Comparison of ENCODE assay signal across 17 mouse cellular contexts in the genomic region with DNA sequence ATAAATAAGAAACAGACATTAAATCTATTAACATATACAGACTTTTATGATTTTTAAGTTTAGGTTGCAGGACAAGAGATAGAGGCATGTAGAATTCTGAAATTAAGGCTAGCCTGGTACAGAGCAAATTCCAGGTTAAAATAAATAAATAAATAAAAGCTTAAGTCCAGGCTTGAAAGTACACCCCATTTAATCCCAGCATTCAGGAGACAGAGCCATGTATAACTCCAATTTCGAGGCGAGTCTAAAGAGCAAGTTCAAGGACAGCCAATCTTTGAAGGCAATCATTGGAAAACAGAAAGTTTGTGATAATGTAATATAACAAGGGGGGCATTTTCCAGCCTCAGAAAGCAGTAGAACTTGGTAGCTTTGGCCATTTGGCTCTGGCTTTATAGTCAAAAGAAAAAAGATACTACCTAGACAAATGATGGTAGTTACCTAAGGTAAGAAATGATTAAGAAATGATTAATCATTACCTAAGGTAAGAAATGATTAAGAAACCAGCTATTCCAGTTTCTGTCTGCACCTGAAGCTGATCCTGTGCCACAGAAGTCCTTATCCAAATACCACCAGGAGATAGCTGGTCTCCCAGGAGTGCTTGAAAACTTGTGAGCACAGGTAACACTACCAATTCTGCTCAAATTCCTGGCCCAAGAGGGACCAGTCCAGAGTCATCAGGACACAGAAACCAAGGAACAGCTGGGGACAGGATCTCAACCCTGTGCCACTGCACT.
DNase-seq lines count a peak whose midpoint lies in the region; ATAC-seq and TF ChIP-seq lines count a peak whose summit lies in the region.
"Had no signal": no experiment of that assay in that cellular context is flagged by ENCODE, and none has a peak within 500 bp of the region (broad histone marks: within the 10 kb centered on the region; RNA-seq: fewer than 3 reads in every experiment).

No protein-coding gene starts in this region.

- no peak for TF ChIP-seq EP300 in stomach, postnatal 0 days (optimal IDR thresholded peaks at IDR 0.05)

- H3K4me3 ChIP-seq in kidney, postnatal 0 days (replicated peaks; ENCODE audit: low read depth, low read length): no peak overlapping the region
- H3K4me3 ChIP-seq in intestine, embryonic 15.5 days (replicated peaks): no peak overlapping the region
- no peak overlapping the region for H3K4me3 ChIP-seq in intestine, postnatal 0 days (ENCODE audit: low read depth, low read length)
- no peak overlapping the region for H3K4me3 ChIP-seq in stomach, postnatal 0 days (ENCODE audit: low read depth, low read length)
- H3K4me3 ChIP-seq: embryonic facial prominence, embryonic 12.5 days; forebrain, embryonic 15.5 days; heart, embryonic 13.5 days had no signal

- no peaks in the 10 kb centered on the region for H3K27me3 ChIP-seq in kidney, postnatal 0 days (ENCODE audit: insufficient read depth, low read length)
- H3K27me3 ChIP-seq in intestine, embryonic 15.5 days (replicated peaks): no peaks in the 10 kb centered on the region
- H3K27me3 ChIP-seq in intestine, postnatal 0 days (replicated peaks; ENCODE audit: control insufficient read depth, insufficient read depth, low read length): no peaks in the 10 kb centered on the region
- H3K27me3 ChIP-seq in stomach, postnatal 0 days (ENCODE audit: control insufficient read depth, insufficient read depth, low read length): no peaks in the 10 kb centered on the region
- H3K27me3 ChIP-seq: embryonic facial prominence, embryonic 12.5 days; forebrain, embryonic 15.5 days; heart, embryonic 13.5 days had no signal

- no peaks in the 10 kb centered on the region for H3K4me1 ChIP-seq in kidney, postnatal 0 days (replicated peaks; ENCODE audit: insufficient read depth, low read length)
- no peaks in the 10 kb centered on the region for H3K4me1 ChIP-seq in intestine, embryonic 15.5 days (replicated peaks)
- no peaks in the 10 kb centered on the region for H3K4me1 ChIP-seq in intestine, postnatal 0 days (replicated peaks; ENCODE audit: control insufficient read depth, insufficient read depth, low read length)
- H3K4me1 ChIP-seq in stomach, postnatal 0 days (replicated peaks; ENCODE audit: control insufficient read depth, insufficient read depth): no peaks in the 10 kb centered on the region
- H3K4me1 ChIP-seq: embryonic facial prominence, embryonic 12.5 days; forebrain, embryonic 15.5 days; heart, embryonic 13.5 days had no signal

- no peak overlapping the region for H3K27ac ChIP-seq in kidney, postnatal 0 days
- peak overlapping the region; percentile 14; the same call in 1 of the 2 replicates for H3K27ac ChIP-seq in intestine, embryonic 15.5 days
- H3K27ac ChIP-seq in intestine, postnatal 0 days (ENCODE audit: low read depth, low read length): no peak overlapping the region
- H3K27ac ChIP-seq in stomach, postnatal 0 days (replicated peaks): no peak overlapping the region
- H3K27ac ChIP-seq: embryonic facial prominence, embryonic 12.5 days; forebrain, embryonic 15.5 days; heart, embryonic 13.5 days had no signal

- peak; percentile 1 for DNase-seq in kidney, postnatal 0 days (ENCODE audit: low spot score)
- no peak for DNase-seq in kidney, postnatal 10 days
- peak; percentile 15 for DNase-seq in stomach, postnatal 0 days (ENCODE audit: low spot score)
- DNase-seq in layer of hippocampus, adult 11-12 months (ENCODE audit: low spot score): no peak
- DNase-seq in adrenal gland, postnatal 25 days: no peak
- DNase-seq: adrenal gland, adult 2 months; adrenal gland, postnatal 36 days; cerebellum, adult 2 months; cerebellum, postnatal 14 days; gastrocnemius, postnatal 36 days; heart, adult 11 months; heart, postnatal 36 days had no signal

- H3K4me2 ChIP-seq in kidney, postnatal 0 days (ENCODE audit: low read length): no peak overlapping the region
- no peak overlapping the region for H3K4me2 ChIP-seq in intestine, embryonic 15.5 days (replicated peaks)
- no peak overlapping the region for H3K4me2 ChIP-seq in intestine, postnatal 0 days (replicated peaks; ENCODE audit: low read depth)
- H3K4me2 ChIP-seq in stomach, postnatal 0 days (replicated peaks; ENCODE audit: low read depth): no peak overlapping the region
- H3K4me2 ChIP-seq: embryonic facial prominence, embryonic 12.5 days; forebrain, embryonic 15.5 days; heart, embryonic 13.5 days had no signal

- no peaks in the 10 kb centered on the region for H3K9me3 ChIP-seq in kidney, postnatal 0 days (replicated peaks; ENCODE audit: low read length)
- H3K9me3 ChIP-seq in intestine, embryonic 15.5 days: no peaks in the 10 kb centered on the region
- H3K9me3 ChIP-seq in intestine, postnatal 0 days (ENCODE audit: control insufficient read depth): no peaks in the 10 kb centered on the region
- no peaks in the 10 kb centered on the region for H3K9me3 ChIP-seq in stomach, postnatal 0 days (ENCODE audit: control insufficient read depth, low read length)
- H3K9me3 ChIP-seq: embryonic facial prominence, embryonic 12.5 days; forebrain, embryonic 15.5 days; heart, embryonic 13.5 days had no signal

- WGBS in kidney, postnatal 0 days: 79% methylated on average over 2 of the region's 2 CpGs
- WGBS in intestine, embryonic 15.5 days: 52% methylated on average over 2 of the region's 2 CpGs
- WGBS in intestine, postnatal 0 days: 38% methylated on average over 2 of the region's 2 CpGs
- 57% methylated on average over 2 of the region's 2 CpGs for WGBS in stomach, postnatal 0 days

- ATAC-seq in kidney, postnatal 0 days (replicated peaks; ENCODE audit: low FRiP score, low read depth): no peak
- peak; percentile 97 for ATAC-seq in intestine, embryonic 15.5 days
- peak; percentile 69 for ATAC-seq in intestine, postnatal 0 days
- peak; percentile 80 for ATAC-seq in stomach, postnatal 0 days (ENCODE audit: low FRiP score, low TSS enrichment)
- ATAC-seq: forebrain, embryonic 15.5 days had no signal

- TF ChIP-seq CTCF in kidney, postnatal 0 days (IDR thresholded peaks at IDR 0.05; ENCODE audit: low read depth): no peak
- no peak for TF ChIP-seq CTCF in intestine, postnatal 0 days (IDR thresholded peaks at IDR 0.05; ENCODE audit: low read depth)
- TF ChIP-seq CTCF in stomach, postnatal 0 days (IDR thresholded peaks at IDR 0.05; ENCODE audit: low read depth): no peak

- H3K9ac ChIP-seq in kidney, postnatal 0 days (ENCODE audit: low read depth, low read length): no peak overlapping the region
- H3K9ac ChIP-seq in intestine, embryonic 15.5 days: no peak overlapping the region
- no peak overlapping the region for H3K9ac ChIP-seq in intestine, postnatal 0 days (ENCODE audit: low read depth, low read length)
- H3K9ac ChIP-seq in stomach, postnatal 0 days (ENCODE audit: low read length): no peak overlapping the region
- H3K9ac ChIP-seq: embryonic facial prominence, embryonic 12.5 days; forebrain, embryonic 15.5 days; heart, embryonic 13.5 days had no signal

- H3K36me3 ChIP-seq in kidney, postnatal 0 days (ENCODE audit: insufficient read depth, low read length): no peaks in the 10 kb centered on the region
- H3K36me3 ChIP-seq in intestine, embryonic 15.5 days: no peaks in the 10 kb centered on the region
- no peaks in the 10 kb centered on the region for H3K36me3 ChIP-seq in intestine, postnatal 0 days (ENCODE audit: control insufficient read depth, insufficient read depth)
- H3K36me3 ChIP-seq in stomach, postnatal 0 days (ENCODE audit: control insufficient read depth, insufficient read depth, low read length): no peaks in the 10 kb centered on the region
- H3K36me3 ChIP-seq: embryonic facial prominence, embryonic 12.5 days; forebrain, embryonic 15.5 days; heart, embryonic 13.5 days had no signal

Comparison
In these comparisons a context has a peak if more than half of its experiments do, and no peak if none do; other contexts are left out.
1. DNase-seq: peak in kidney, postnatal 0 days (single experiment) and stomach, postnatal 0 days (single experiment); none in kidney, postnatal 10 days (single experiment), layer of hippocampus, adult 11-12 months (single experiment) and adrenal gland, postnatal 25 days (single experiment).